Mouse (Mus musculus): ENCODE results near the gene Wdfy3. TPM values are rescaled to one million over a fixed set of nuclear protein-coding genes. Genes with fewer than 3 reads are reported as not detected.
A peak's percentile ranks its signal among the peaks of the same experiment; 100 is the strongest.

The Wdfy3 gene
- polyA plus RNA-seq, 1 experiment from 2014 or later, result 9.9 TPM

GRCm38 (mm10) chr5:101951918-101952317 is 117.8 kb downstream of the Wdfy3 start:
- 62% methylated on average over 1 of the region's 1 CpGs for WGBS
- ATAC-seq (no peak), DNase-seq (ENCODE audit: low spot score) (no peak)
- H3K9me3 ChIP-seq (ENCODE audit: low read length), result no peaks in the 10 kb centered on the region
- H3K9ac ChIP-seq (replicated peaks; ENCODE audit: low read depth), result no peak overlapping the region
- H3K27ac ChIP-seq (ENCODE audit: low read length), result no peak overlapping the region
- no peaks in the 10 kb centered on the region for H3K4me1 ChIP-seq (ENCODE audit: insufficient read depth, low read depth, low read length)
- H3K27me3 ChIP-seq (replicated peaks; ENCODE audit: insufficient read depth, low read length), result no peaks in the 10 kb centered on the region
- H3K36me3 ChIP-seq (ENCODE audit: insufficient read depth, low read length), result peaks cover 18% of the 10 kb centered on the region
- no peak overlapping the region for H3K4me3 ChIP-seq (ENCODE audit: low read depth, low read length)
- H3K4me2 ChIP-seq (replicated peaks; ENCODE audit: low read depth, low read length), result no peak overlapping the region
- TF ChIP-seq EP300 (IDR thresholded peaks at IDR 0.05) (no peak), CTCF (IDR thresholded peaks at IDR 0.05) (no peak)

- 75% methylated on average over 8 of the region's 8 CpGs for WGBS
- no peak overlapping the region for H3K4me3 ChIP-seq (ENCODE audit: low read depth, low read length)
- H3K4me1 ChIP-seq (ENCODE audit: insufficient read depth, low read depth, low read length), result no peaks in the 10 kb centered on the region
- no peak overlapping the region for H3K4me2 ChIP-seq (replicated peaks; ENCODE audit: low read depth, low read length)
- no peak for TF ChIP-seq CTCF (IDR thresholded peaks at IDR 0.05)
- TF ChIP-seq EP300 (IDR thresholded peaks at IDR 0.05), result no peak
- no peak overlapping the region for H3K9ac ChIP-seq (replicated peaks; ENCODE audit: low read depth)
- DNase-seq (ENCODE audit: low spot score), result no peak
- H3K9me3 ChIP-seq (ENCODE audit: low read length), result no peaks in the 10 kb centered on the region
- H3K27me3 ChIP-seq (replicated peaks; ENCODE audit: insufficient read depth, low read length), result no peaks in the 10 kb centered on the region
- H3K36me3 ChIP-seq (ENCODE audit: insufficient read depth, low read length), result peaks cover 24% of the 10 kb centered on the region
- peak; percentile 38; the same call in 1 of the 2 replicates for ATAC-seq
- H3K27ac ChIP-seq (ENCODE audit: low read length), result no peak overlapping the region
These were observed 120.4 kb downstream of the Wdfy3 start for GRCm38 (mm10) chr5:101949323-101949722.

- Histone ChIP-seq H3K27me3 (replicated peaks; ENCODE audit: insufficient read depth, low read length) (no peaks in the 10 kb centered on the region), H3K9ac (replicated peaks; ENCODE audit: low read depth) (no peak overlapping the region), H3K4me2 (replicated peaks; ENCODE audit: low read depth, low read length) (no peak overlapping the region), H3K36me3 (ENCODE audit: insufficient read depth, low read length) (peaks cover 30% of the 10 kb centered on the region), H3K27ac (ENCODE audit: low read length) (no peak overlapping the region), H3K9me3 (ENCODE audit: low read length) (no peaks in the 10 kb centered on the region), H3K4me1 (ENCODE audit: insufficient read depth, low read depth, low read length) (no peaks in the 10 kb centered on the region), H3K4me3 (ENCODE audit: low read depth, low read length) (no peak overlapping the region)
- ATAC-seq (no peak), DNase-seq (ENCODE audit: low spot score) (no peak)
- 95% methylated on average over 7 of the region's 7 CpGs for WGBS
- no peak for TF ChIP-seq CTCF (IDR thresholded peaks at IDR 0.05)
- TF ChIP-seq EP300 (IDR thresholded peaks at IDR 0.05), result no peak
These were observed 121.1 kb downstream of the Wdfy3 start for GRCm38 (mm10) chr5:101948641-101949040.

GRCm38 (mm10) chr5:101945731-101946130 is 124.0 kb downstream of the Wdfy3 start:
- no peak for DNase-seq (ENCODE audit: low spot score)
- TF ChIP-seq CTCF (IDR thresholded peaks at IDR 0.05) (no peak), EP300 (IDR thresholded peaks at IDR 0.05) (no peak)
- Histone ChIP-seq H3K4me3 (ENCODE audit: low read depth, low read length) (no peak overlapping the region), H3K4me2 (replicated peaks; ENCODE audit: low read depth, low read length) (no peak overlapping the region), H3K4me1 (ENCODE audit: insufficient read depth, low read depth, low read length) (no peaks in the 10 kb centered on the region), H3K36me3 (ENCODE audit: insufficient read depth, low read length) (peaks cover 32% of the 10 kb centered on the region), H3K9ac (replicated peaks; ENCODE audit: low read depth) (no peak overlapping the region), H3K27me3 (replicated peaks; ENCODE audit: insufficient read depth, low read length) (no peaks in the 10 kb centered on the region), H3K9me3 (ENCODE audit: low read length) (no peaks in the 10 kb centered on the region), H3K27ac (ENCODE audit: low read length) (no peak overlapping the region)
- no peak for ATAC-seq
- 85% methylated on average over 5 of the region's 5 CpGs for WGBS

DNA sequence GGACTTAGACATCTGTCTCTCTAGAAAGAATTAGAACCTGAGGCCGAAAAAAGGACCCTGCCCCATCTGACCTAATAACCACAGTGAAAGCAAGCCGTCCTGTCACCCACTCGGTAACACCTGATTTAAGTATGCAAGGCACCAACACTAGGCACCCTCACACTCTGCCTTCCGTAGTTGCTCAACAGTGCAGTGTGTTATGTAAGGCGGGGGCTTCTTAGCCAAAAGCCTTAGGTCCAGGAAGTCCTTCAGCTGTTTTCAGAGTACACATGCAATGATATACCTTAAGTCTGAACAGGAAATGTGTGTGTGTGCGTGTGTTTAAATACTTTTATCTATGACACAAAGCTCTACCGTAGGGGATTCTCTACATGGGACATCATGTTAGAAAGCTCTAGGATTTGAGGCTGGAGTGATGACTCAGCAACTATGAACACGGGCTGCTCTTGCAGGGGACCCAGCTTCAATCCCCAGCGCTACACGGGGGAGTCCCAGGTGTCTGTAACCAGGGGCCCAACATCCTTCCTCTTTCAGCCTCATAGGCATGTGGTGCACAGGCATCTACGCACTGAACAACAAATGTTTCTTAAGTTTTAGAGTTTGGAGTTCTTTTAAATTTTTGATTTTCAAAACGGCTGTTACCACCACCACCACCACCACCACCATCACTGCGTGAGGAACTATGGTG is 131.7 kb downstream of the Wdfy3 start:
- no peaks in the 10 kb centered on the region for H3K27me3 ChIP-seq (replicated peaks; ENCODE audit: insufficient read depth, low read length)
- no peaks in the 10 kb centered on the region for H3K9me3 ChIP-seq (ENCODE audit: low read length)
- no peak overlapping the region for H3K4me3 ChIP-seq (ENCODE audit: low read depth, low read length)
- H3K9ac ChIP-seq (replicated peaks; ENCODE audit: low read depth), result 0 out of 2 replicates have a peak overlapping the region, but pooled peaks have one; percentile 8
- TF ChIP-seq CTCF (IDR thresholded peaks at IDR 0.05) (no peak), EP300 (IDR thresholded peaks at IDR 0.05) (peak; percentile 60)
- peaks cover 13% of the 10 kb centered on the region for H3K4me1 ChIP-seq (ENCODE audit: insufficient read depth, low read depth, low read length)
- ATAC-seq (peak; percentile 70), DNase-seq (ENCODE audit: low spot score) (peak; percentile 84)
- H3K27ac ChIP-seq (ENCODE audit: low read length), result peak overlapping the region; percentile 66
- WGBS, result 53% methylated on average over 13 of the region's 13 CpGs
- H3K36me3 ChIP-seq (ENCODE audit: insufficient read depth, low read length), result peaks cover 15% of the 10 kb centered on the region
- H3K4me2 ChIP-seq (replicated peaks; ENCODE audit: low read depth, low read length), result peak overlapping the region; percentile 35; the same call in 1 of the 2 replicates

GRCm38 (mm10) chr5:101937362-101937761 is 132.4 kb downstream of the Wdfy3 start:
- H3K36me3 ChIP-seq (ENCODE audit: insufficient read depth, low read length), result peaks cover 11% of the 10 kb centered on the region; the same call in 1 of the 2 replicates
- peak; percentile 88 for DNase-seq (ENCODE audit: low spot score)

More at GRCm38 (mm10) chr5:101937362-101937761, 132.4 kb downstream of the Wdfy3 start:
- Histone ChIP-seq H3K4me2 (replicated peaks; ENCODE audit: low read depth, low read length) (peak overlapping the region; percentile 35), H3K9me3 (ENCODE audit: low read length) (no peaks in the 10 kb centered on the region), H3K27ac (ENCODE audit: low read length) (peak overlapping the region; percentile 66), H3K4me1 (ENCODE audit: insufficient read depth, low read depth, low read length) (peaks cover 13% of the 10 kb centered on the region), H3K9ac (replicated peaks; ENCODE audit: low read depth) (peak overlapping the region; percentile 8; the same call in 1 of the 2 replicates), H3K4me3 (ENCODE audit: low read depth, low read length) (no peak overlapping the region), H3K27me3 (replicated peaks; ENCODE audit: insufficient read depth, low read length) (no peaks in the 10 kb centered on the region)
- peak; percentile 77 for ATAC-seq
- TF ChIP-seq CTCF (IDR thresholded peaks at IDR 0.05), result no peak
- no peak for TF ChIP-seq EP300 (IDR thresholded peaks at IDR 0.05)
- 29% methylated on average over 21 of the region's 21 CpGs for WGBS

All from lung, postnatal 0 days (tissue).